Mouse (Mus musculus): Measurements from ENCODE around the gene Cradd. TPM values are rescaled to one million over a fixed set of nuclear protein-coding genes. Genes with fewer than 3 reads are reported as not detected.

Cradd gene
- total and polyA plus RNA-seq, 2 experiments = 8.9 to 24.7 TPM

GRCm38 (mm10) chr10:95174260-95174659 lies 149.7 kb downstream of the Cradd start:
- H3K27ac ChIP-seq (replicated peaks; ENCODE audit: insufficient read depth, low read depth, low read length) = no peak overlapping the region
- H3K4me3 ChIP-seq (ENCODE audit: insufficient read depth, low read depth, low read length) = no peak overlapping the region
- no peaks in the 10 kb centered on the region for H3K79me2 ChIP-seq (ENCODE audit: control insufficient read depth, insufficient read depth, low read length)
- DNase-seq (ENCODE audit: extremely low read depth, low read depth, low spot score) = no peak
- no peaks in the 10 kb centered on the region for H3K4me1 ChIP-seq (ENCODE audit: control insufficient read depth, insufficient read depth, low read length)
- no peaks in the 10 kb centered on the region for H3K27me3 ChIP-seq (ENCODE audit: control insufficient read depth, insufficient read depth, low read length)
- H3K36me3 ChIP-seq (ENCODE audit: control insufficient read depth, insufficient read depth, low read length) = no peaks in the 10 kb centered on the region
- 94% methylated on average over 6 of the region's 6 CpGs for WGBS
- no peak for TF ChIP-seq POLR2A (IDR thresholded peaks at IDR 0.05; ENCODE audit: extremely low read depth, insufficient read depth, low read length)
- no peak for TF ChIP-seq CTCF (IDR thresholded peaks at IDR 0.05; ENCODE audit: low read depth, low read length)
- H3K9ac ChIP-seq (ENCODE audit: low read depth, low read length) = no peak overlapping the region

- Histone ChIP-seq H3K79me2 (ENCODE audit: control insufficient read depth, insufficient read depth, low read length) (no peaks in the 10 kb centered on the region), H3K4me3 (ENCODE audit: insufficient read depth, low read depth, low read length) (no peak overlapping the region), H3K4me1 (ENCODE audit: control insufficient read depth, insufficient read depth, low read length) (no peaks in the 10 kb centered on the region), H3K36me3 (ENCODE audit: control insufficient read depth, insufficient read depth, low read length) (no peaks in the 10 kb centered on the region), H3K9ac (ENCODE audit: low read depth, low read length) (no peak overlapping the region), H3K27ac (replicated peaks; ENCODE audit: insufficient read depth, low read depth, low read length) (no peak overlapping the region), H3K27me3 (ENCODE audit: control insufficient read depth, insufficient read depth, low read length) (no peaks in the 10 kb centered on the region)
- 90% methylated on average over 9 of the region's 9 CpGs for WGBS
- TF ChIP-seq POLR2A (IDR thresholded peaks at IDR 0.05; ENCODE audit: extremely low read depth, insufficient read depth, low read length) = no peak
- TF ChIP-seq CTCF (IDR thresholded peaks at IDR 0.05; ENCODE audit: low read depth, low read length) = no peak
- no peak for DNase-seq (ENCODE audit: extremely low read depth, low read depth, low spot score)
These were observed 153.1 kb downstream of the Cradd start for GRCm38 (mm10) chr10:95170721-95171354.

GRCm38 (mm10) chr10:95164949-95165348 lies 159.0 kb downstream of the Cradd start:
- no peak overlapping the region for H3K4me3 ChIP-seq (ENCODE audit: insufficient read depth, low read depth, low read length)
- no peaks in the 10 kb centered on the region for H3K36me3 ChIP-seq (ENCODE audit: control insufficient read depth, insufficient read depth, low read length)
- H3K79me2 ChIP-seq (ENCODE audit: control insufficient read depth, insufficient read depth, low read length) = no peaks in the 10 kb centered on the region
- H3K27me3 ChIP-seq (ENCODE audit: control insufficient read depth, insufficient read depth, low read length) = no peaks in the 10 kb centered on the region
- no peak overlapping the region for H3K27ac ChIP-seq (replicated peaks; ENCODE audit: insufficient read depth, low read depth, low read length)
- 90% methylated on average over 2 of the region's 2 CpGs for WGBS
- no peak for DNase-seq (ENCODE audit: extremely low read depth, low read depth, low spot score)
- H3K4me1 ChIP-seq (ENCODE audit: control insufficient read depth, insufficient read depth, low read length) = no peaks in the 10 kb centered on the region
- TF ChIP-seq CTCF (IDR thresholded peaks at IDR 0.05; ENCODE audit: low read depth, low read length) (no peak), POLR2A (IDR thresholded peaks at IDR 0.05; ENCODE audit: extremely low read depth, insufficient read depth, low read length) (no peak)
- no peak overlapping the region for H3K9ac ChIP-seq (ENCODE audit: low read depth, low read length)

- DNase-seq (ENCODE audit: extremely low read depth, low read depth, low spot score) = no peak
- Histone ChIP-seq H3K27ac (replicated peaks; ENCODE audit: insufficient read depth, low read depth, low read length) (0 out of 2 replicates have a peak overlapping the region, but pooled peaks have one; percentile 11), H3K4me1 (ENCODE audit: control insufficient read depth, insufficient read depth, low read length) (no peaks in the 10 kb centered on the region), H3K27me3 (ENCODE audit: control insufficient read depth, insufficient read depth, low read length) (no peaks in the 10 kb centered on the region), H3K36me3 (ENCODE audit: control insufficient read depth, insufficient read depth, low read length) (no peaks in the 10 kb centered on the region), H3K4me3 (ENCODE audit: insufficient read depth, low read depth, low read length) (no peak overlapping the region), H3K9ac (ENCODE audit: low read depth, low read length) (no peak overlapping the region), H3K79me2 (ENCODE audit: control insufficient read depth, insufficient read depth, low read length) (no peaks in the 10 kb centered on the region)
- WGBS = 49% methylated on average over 8 of the region's 8 CpGs
- TF ChIP-seq POLR2A (IDR thresholded peaks at IDR 0.05; ENCODE audit: extremely low read depth, insufficient read depth, low read length) (no peak), CTCF (IDR thresholded peaks at IDR 0.05; ENCODE audit: low read depth, low read length) (no peak)
These were observed 161.1 kb downstream of the Cradd start for GRCm38 (mm10) chr10:95162691-95163374.

- Histone ChIP-seq H3K27me3 (ENCODE audit: control insufficient read depth, insufficient read depth, low read length) (no peaks in the 10 kb centered on the region), H3K27ac (replicated peaks; ENCODE audit: insufficient read depth, low read depth, low read length) (no peak overlapping the region), H3K79me2 (ENCODE audit: control insufficient read depth, insufficient read depth, low read length) (no peaks in the 10 kb centered on the region), H3K4me3 (ENCODE audit: insufficient read depth, low read depth, low read length) (no peak overlapping the region), H3K4me1 (ENCODE audit: control insufficient read depth, insufficient read depth, low read length) (no peaks in the 10 kb centered on the region), H3K36me3 (ENCODE audit: control insufficient read depth, insufficient read depth, low read length) (no peaks in the 10 kb centered on the region), H3K9ac (ENCODE audit: low read depth, low read length) (no peak overlapping the region)
- 81% methylated on average over 9 of the region's 9 CpGs for WGBS
- DNase-seq (ENCODE audit: extremely low read depth, low read depth, low spot score) = no peak
- TF ChIP-seq CTCF (IDR thresholded peaks at IDR 0.05; ENCODE audit: low read depth, low read length) = no peak
- no peak for TF ChIP-seq POLR2A (IDR thresholded peaks at IDR 0.05; ENCODE audit: extremely low read depth, insufficient read depth, low read length)
These were observed 164.2 kb downstream of the Cradd start for GRCm38 (mm10) chr10:95159675-95160256.

Measured in liver, adult 2 months (tissue).